Mouse (Mus musculus) heart, embryonic 15.5 days (tissue): Measurements from ENCODE around the gene Lif. TPM values are rescaled to one million over a fixed set of nuclear protein-coding genes. Genes with fewer than 3 reads are reported as not detected.

Experiments used
- ATAC-seq: fragments of 200-750 bp; cut with Nextera tagmentation; replicated peaks from 2 replicates; pipeline ENCODE4 v1.8.0; 2017; ENCODE audit warnings: low read depth, moderate TSS enrichment; ENCODE audit not compliant: insufficient number of reproducible peaks, insufficient read depth, low FRiP score
- H3K27ac ChIP-seq: fragments of 300-500 bp; sonication (generic); 2 replicates; pipeline ENCODE4 v1.5.1; 2015; ENCODE audit warnings: mild to moderate bottlenecking, inconsistent platforms
- H3K27me3 ChIP-seq: fragments of 300-500 bp; sonication (generic); 2 replicates; pipeline ENCODE4 v1.6.1; 2015; ENCODE audit warnings: inconsistent platforms
- H3K36me3 ChIP-seq: fragments of 300-500 bp; sonication (generic); 2 replicates; pipeline ENCODE4 v1.6.1; 2015; ENCODE audit warnings: mild to moderate bottlenecking, inconsistent platforms
- H3K4me1 ChIP-seq: fragments of 300-500 bp; sonication (generic); replicated peaks from 2 replicates; pipeline ENCODE4 v1.6.1; 2015; ENCODE audit warnings: inconsistent platforms
- H3K4me2 ChIP-seq: fragments of 300-500 bp; sonication (generic); 2 replicates; pipeline ENCODE4 v1.6.1; 2015; ENCODE audit warnings: inconsistent platforms, mild to moderate bottlenecking, moderate library complexity
- H3K4me3 ChIP-seq: fragments of 300-500 bp; sonication (generic); 2 replicates; pipeline ENCODE4 v1.5.1; 2015; ENCODE audit warnings: mild to moderate bottlenecking, inconsistent platforms
- H3K9ac ChIP-seq: fragments of 300-500 bp; sonication (generic); 2 replicates; pipeline ENCODE4 v1.6.1; 2015; ENCODE audit warnings: mild to moderate bottlenecking, inconsistent platforms
- H3K9me3 ChIP-seq: fragments of 300-500 bp; sonication (generic); replicated peaks from 2 replicates; pipeline ENCODE4 v1.6.1; 2016; ENCODE audit warnings: inconsistent platforms
- WGBS: fragments of 180-500 bp; shearing (Covaris S2); methylation state at CpG from one replicate; pipeline ENCODE4 v1.1.7; 2015; ENCODE audit warnings: mixed read lengths; 5-methylcytosine and 5-hydroxymethylcytosine counted together
- polyA plus RNA-seq: library from polyadenylated mRNA; unstranded; fragments of >200 nt; fragmentation: Nextera tagmentation; extraction: Ambion mirVana; gene quantifications from 2 replicates; pipeline ENCODE4 v1.2.1, GENCODE M21; 2015

Gene Lif
- polyA plus RNA-seq, 1 experiment from 2014 or later = 0.23 TPM

DNA sequence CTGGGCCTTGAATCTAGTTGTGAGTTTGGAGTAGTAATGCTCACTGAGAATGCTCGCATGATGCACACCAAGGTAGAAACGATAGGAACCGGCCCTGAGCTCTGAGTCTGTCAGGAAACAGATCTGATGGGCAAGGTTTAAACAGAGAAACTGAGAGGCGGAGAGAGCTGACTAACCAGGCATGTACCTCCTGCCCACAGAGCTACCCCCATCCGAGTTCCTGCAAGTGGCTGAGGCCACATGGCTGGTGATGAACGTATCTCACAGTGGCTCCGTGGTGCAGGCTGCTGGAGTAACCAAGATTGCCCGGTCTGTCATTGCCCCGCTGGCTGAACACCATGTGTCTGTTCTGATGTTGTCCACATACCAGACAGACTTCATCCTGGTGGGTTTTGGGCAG lies 37.4 kb upstream of the Lif start:
- no peak overlapping the region for H3K4me3 ChIP-seq
- 0 out of 2 replicates have a peak, but pooled peaks cover under 1% of the 10 kb centered on the region for H3K36me3 ChIP-seq
- 50% methylated on average over 9 of the region's 9 CpGs for WGBS
- H3K9me3 ChIP-seq = no peaks in the 10 kb centered on the region
- H3K4me1 ChIP-seq = peaks cover 36% of the 10 kb centered on the region
- no peak overlapping the region for H3K27ac ChIP-seq
- H3K27me3 ChIP-seq = peaks cover 5% of the 10 kb centered on the region
- H3K4me2 ChIP-seq = no peak overlapping the region
- ATAC-seq = no peak
- H3K9ac ChIP-seq = no peak overlapping the region

DNA sequence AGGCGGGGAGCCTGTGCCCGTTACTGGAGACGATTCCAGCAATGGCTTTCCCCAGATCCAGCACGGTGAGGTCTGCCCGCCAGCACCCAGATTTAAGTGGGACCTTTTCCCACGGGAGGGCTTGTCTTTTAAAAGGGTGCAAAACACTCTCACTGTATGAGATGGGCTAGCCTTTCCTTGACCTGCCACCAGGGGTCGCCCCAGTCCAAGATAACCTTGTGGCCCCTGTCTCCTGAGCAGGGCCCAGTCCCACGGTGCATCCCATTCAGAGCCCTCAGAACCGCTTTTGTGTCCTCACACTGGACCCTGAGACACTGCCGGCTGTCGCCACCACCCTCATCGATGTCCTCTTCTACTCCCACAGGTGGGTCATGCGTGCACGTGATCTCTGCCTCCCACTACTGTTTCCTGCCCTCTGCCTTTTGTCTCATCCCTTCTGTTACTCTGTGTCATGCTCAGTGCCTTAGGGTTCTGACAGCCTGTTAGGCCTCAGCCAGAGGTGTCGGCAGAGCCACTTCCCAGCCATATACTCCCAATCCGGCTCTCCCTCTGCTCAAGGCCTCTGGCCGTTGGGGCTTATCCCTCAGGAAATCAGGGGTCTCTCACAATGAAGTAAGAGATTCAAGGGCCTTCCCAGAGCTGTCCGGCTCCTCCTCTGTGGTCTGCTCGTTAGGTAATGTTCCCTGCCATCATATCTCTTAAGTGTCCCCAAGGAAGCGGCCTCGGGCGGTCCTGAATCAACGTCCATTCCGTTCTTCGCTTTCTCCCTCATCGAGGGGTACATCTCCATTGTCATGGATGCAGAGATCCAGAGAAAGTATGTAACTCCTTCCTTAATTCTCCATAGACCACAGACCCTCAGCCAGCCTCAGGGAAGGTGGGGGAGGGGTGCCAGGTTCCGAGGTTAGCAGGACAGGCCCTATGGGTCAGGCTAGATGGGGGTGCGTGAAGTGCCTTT lies 36.6 kb upstream of the Lif start:
- Histone ChIP-seq H3K27me3 (peaks cover 5% of the 10 kb centered on the region), H3K4me3 (no peak overlapping the region), H3K4me1 (peaks cover 34% of the 10 kb centered on the region), H3K9ac (no peak overlapping the region), H3K36me3 (no peaks in the 10 kb centered on the region), H3K27ac (no peak overlapping the region), H3K9me3 (no peaks in the 10 kb centered on the region), H3K4me2 (no peak overlapping the region)
- 52% methylated on average over 28 of the region's 28 CpGs for WGBS
- ATAC-seq = no peak

DNA sequence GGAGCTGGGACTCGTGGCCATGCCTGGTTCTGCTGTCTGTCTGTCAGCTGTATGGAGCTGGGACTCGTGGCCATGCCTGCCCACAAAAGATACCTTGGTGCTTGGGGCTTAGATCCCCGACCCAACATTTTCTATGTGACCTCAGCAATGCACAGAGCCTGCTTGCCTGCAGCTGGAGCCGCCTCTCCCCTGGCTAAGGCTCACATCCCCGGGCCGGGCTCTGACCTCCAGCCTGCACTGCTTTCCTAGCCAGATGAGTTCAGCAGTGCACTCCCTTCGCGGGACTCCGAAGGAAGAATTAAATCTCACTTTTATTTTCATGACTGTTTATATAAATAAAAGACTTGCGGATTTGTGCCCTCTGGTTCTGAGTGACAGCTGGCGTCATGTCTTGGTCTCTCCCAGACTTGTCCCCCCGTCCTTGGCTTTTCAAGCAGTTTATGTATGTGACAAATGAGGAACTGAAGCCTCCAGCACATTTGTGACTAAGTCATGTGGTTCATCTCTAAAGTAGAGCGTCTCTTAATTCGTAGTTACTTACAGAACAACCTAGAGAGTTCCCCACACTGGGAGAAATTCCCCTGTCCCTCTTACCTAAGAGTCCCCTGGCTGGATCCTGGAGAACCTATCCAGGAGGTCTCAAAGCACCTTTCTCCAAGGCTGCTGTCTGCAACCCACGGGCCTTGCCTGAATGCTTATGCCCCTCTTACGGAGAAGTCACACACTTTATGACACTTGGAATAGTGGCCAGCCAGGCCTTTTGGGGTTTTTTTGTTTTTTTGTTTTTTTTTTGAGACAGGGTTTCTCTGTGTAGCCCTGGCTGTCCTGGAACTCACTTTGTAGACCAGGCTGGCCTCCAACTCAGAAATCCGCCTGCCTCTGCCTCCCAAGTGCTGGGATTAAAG lies 35.1 kb upstream of the Lif start:
- Histone ChIP-seq H3K27ac (no peak overlapping the region), H3K27me3 (peaks cover 5% of the 10 kb centered on the region), H3K9ac (no peak overlapping the region), H3K4me1 (peaks cover 21% of the 10 kb centered on the region), H3K9me3 (no peaks in the 10 kb centered on the region), H3K36me3 (no peaks in the 10 kb centered on the region), H3K4me3 (no peak overlapping the region), H3K4me2 (no peak overlapping the region)
- 73% methylated on average over 17 of the region's 17 CpGs for WGBS
- ATAC-seq = no peak

DNA sequence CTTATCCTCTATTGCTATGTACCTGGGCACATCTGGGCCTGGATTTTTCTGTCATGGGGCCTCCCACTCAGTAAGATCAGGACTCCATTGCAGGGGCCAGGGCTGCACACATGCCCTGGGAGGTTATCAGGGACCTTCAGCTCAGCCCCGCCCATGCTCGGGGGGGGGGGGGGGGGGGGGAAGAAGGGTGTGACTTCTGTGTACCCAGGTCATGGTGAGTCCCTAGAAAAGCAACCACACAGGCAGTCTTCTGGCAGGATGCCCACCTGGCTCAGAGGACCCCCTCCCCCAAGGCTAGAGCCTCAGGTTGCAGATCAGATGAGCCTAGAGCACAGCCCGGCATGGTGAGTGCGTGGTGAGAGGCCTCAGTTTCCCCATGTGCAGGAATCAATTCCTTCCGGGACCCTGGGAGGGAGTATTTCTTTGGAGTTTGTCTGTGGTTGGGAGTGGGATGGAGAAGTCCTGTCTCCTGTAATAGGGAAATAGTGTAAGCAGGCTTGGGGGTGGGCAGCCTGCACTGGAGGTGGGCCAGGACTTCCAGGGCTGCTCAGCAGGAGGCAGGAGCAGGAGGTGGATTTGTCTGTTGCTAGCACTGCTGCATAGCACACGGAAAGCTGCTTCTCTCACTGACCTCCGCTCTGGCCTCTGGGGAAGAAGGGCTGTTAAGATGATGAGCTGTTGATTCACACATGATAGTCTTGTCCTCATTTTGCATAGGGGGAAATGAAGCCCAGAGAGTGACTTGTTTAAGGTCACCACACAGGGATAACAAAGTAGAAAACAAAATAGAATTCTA lies 33.8 kb upstream of the Lif start:
- Histone ChIP-seq H3K4me2 (no peak overlapping the region), H3K27me3 (peaks cover 3% of the 10 kb centered on the region; the same call in 1 of the 2 replicates), H3K9ac (no peak overlapping the region), H3K9me3 (no peaks in the 10 kb centered on the region), H3K4me1 (peaks cover 9% of the 10 kb centered on the region), H3K27ac (no peak overlapping the region), H3K4me3 (no peak overlapping the region), H3K36me3 (no peaks in the 10 kb centered on the region)
- WGBS = 34% methylated on average over 6 of the region's 7 CpGs
- ATAC-seq = no peak

DNA sequence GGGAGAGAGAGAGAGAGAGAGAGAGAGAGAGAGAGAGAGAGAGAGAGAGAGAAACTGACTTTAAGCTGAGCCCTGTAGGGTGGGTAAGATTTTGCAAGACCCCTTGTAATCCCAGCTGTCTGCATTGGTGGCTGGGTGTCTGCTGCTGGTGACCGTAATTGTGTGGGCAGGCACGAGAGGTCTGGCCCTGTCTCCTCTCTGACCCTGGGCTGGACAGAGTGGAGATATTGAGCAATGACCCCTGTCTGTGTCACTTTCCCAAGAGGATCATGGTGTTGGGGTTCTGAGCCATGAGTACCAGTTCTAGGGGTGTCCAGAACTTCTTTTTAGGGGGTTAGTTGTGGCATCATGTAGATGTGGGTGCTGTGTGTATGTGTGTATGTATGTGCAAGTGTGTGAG lies 33.1 kb upstream of the Lif start:
- peaks cover 3% of the 10 kb centered on the region; the same call in 1 of the 2 replicates for H3K27me3 ChIP-seq
- H3K36me3 ChIP-seq = no peaks in the 10 kb centered on the region
- no peak overlapping the region for H3K27ac ChIP-seq
- H3K9me3 ChIP-seq = no peaks in the 10 kb centered on the region
- WGBS = 65% methylated on average over 2 of the region's 2 CpGs
- H3K4me1 ChIP-seq = peaks cover 3% of the 10 kb centered on the region
- ATAC-seq = no peak
- H3K4me3 ChIP-seq = no peak overlapping the region
- H3K9ac ChIP-seq = no peak overlapping the region
- H3K4me2 ChIP-seq = no peak overlapping the region

DNA sequence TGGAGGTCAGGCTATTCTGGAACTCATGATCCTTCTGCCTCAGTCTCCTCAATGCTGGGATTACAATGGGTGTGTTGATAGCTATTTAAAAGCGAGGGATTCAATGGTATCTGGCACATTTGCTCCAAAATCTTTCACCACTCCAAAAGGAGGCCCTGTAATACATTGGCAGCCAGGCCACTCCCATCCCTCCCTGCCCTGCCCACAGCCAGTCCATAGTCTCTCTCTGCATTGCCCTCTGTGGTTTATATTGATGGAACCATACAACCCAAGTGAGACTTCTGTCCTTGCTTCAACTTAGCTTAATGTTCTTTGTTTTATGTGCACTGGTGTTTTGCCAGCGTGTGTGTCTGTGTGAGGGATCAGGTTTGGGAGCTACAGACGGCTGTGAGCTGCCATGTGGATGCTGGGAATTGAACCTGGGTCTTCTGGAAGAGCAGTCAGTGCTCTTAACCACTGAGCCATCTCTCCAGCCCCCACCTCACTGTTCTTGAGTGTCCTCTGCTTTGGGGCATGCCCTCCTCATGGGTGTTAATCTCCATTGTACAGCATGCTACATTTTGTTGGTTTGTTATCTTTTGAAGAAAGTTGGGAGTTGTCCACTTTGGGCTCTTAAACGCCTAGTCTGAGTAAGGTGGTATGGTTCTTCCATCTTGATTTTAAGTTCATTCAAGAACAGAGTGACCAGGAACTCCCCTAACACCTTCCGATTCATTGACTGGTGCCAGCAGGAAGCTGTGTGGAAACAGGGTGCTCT lies 30.6 kb upstream of the Lif start:
- no peak for ATAC-seq
- Histone ChIP-seq H3K27ac (no peak overlapping the region), H3K36me3 (no peaks in the 10 kb centered on the region), H3K4me1 (no peaks in the 10 kb centered on the region), H3K9ac (no peak overlapping the region), H3K9me3 (no peaks in the 10 kb centered on the region), H3K27me3 (no peaks in the 10 kb centered on the region), H3K4me3 (no peak overlapping the region), H3K4me2 (no peak overlapping the region)
- WGBS = 70% methylated on average over 5 of the region's 5 CpGs

DNA sequence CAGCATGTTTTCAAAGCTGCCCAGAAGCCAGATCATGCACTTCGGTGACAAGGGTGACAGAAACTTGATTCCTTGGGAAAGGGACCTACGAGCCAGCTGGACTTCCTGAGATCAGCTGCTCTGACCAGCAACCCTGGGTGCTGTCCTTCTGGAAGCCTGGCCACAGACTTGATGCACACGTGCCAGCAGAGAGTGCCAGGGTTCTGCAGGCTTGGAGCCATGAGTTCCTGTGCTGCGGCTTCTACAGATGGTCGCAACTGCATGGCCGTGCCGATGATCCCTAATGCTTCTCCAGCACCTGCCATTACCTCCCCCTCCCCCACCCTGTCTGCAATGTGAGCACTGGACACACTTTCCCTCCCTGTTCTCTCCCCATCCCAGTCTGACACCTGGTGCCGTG lies 28.9 kb upstream of the Lif start:
- H3K36me3 ChIP-seq = no peaks in the 10 kb centered on the region
- H3K4me3 ChIP-seq = no peak overlapping the region
- no peaks in the 10 kb centered on the region for H3K27me3 ChIP-seq
- H3K4me2 ChIP-seq = no peak overlapping the region
- no peaks in the 10 kb centered on the region for H3K4me1 ChIP-seq
- H3K27ac ChIP-seq = no peak overlapping the region
- 33% methylated on average over 8 of the region's 8 CpGs for WGBS
- ATAC-seq = no peak
- H3K9me3 ChIP-seq = no peaks in the 10 kb centered on the region
- H3K9ac ChIP-seq = no peak overlapping the region

DNA sequence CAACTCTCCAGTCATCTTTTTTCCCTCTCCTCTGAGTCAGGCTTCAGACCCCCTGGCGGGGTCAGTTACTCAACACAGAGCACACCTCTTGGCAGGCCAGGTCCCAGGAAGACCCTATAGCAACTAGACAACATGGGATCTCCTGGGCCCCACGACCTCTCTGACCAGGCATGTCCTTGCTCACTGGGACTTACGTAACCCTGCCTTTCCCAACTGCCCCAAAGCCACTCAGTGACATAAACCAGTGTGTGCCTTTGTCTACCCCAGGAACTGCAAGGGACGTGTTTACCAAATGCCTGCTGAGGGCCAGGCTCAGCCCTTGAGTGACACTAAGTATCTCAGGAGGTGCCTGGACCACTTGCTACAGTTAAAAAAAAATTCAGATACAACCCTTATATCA lies 27.5 kb upstream of the Lif start:
- Histone ChIP-seq H3K9me3 (no peaks in the 10 kb centered on the region), H3K4me1 (no peaks in the 10 kb centered on the region), H3K4me3 (no peak overlapping the region), H3K27ac (no peak overlapping the region), H3K4me2 (no peak overlapping the region), H3K9ac (no peak overlapping the region), H3K36me3 (no peaks in the 10 kb centered on the region), H3K27me3 (no peaks in the 10 kb centered on the region)
- 57% methylated on average over 4 of the region's 4 CpGs for WGBS
- no peak for ATAC-seq

DNA sequence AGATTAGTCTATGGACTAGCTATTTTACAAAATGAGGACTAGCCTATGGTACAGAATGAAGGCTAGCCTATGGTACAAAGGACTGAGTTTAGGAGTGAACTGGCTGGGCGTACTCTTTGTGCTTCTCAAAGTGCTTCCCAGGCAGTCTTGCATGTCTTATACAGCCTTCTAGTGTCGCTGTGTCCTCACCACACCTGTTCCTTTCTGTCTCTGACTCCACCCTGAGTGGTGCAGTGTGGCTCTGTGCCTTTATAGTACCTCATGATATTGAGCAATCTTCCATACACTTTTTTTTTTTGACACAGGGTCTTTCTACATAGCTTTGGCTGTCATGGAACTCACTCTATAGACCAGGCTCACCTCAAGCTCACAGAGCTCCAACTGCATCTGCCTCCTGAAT lies 25.9 kb upstream of the Lif start:
- no peak for ATAC-seq
- H3K9ac ChIP-seq = no peak overlapping the region
- no peak overlapping the region for H3K27ac ChIP-seq
- peaks cover 4% of the 10 kb centered on the region; the same call in 1 of the 2 replicates for H3K4me1 ChIP-seq
- no peaks in the 10 kb centered on the region for H3K27me3 ChIP-seq
- no peaks in the 10 kb centered on the region for H3K9me3 ChIP-seq
- H3K4me3 ChIP-seq = no peak overlapping the region
- H3K4me2 ChIP-seq = no peak overlapping the region
- H3K36me3 ChIP-seq = no peaks in the 10 kb centered on the region
- 89% methylated on average over 2 of the region's 2 CpGs for WGBS

DNA sequence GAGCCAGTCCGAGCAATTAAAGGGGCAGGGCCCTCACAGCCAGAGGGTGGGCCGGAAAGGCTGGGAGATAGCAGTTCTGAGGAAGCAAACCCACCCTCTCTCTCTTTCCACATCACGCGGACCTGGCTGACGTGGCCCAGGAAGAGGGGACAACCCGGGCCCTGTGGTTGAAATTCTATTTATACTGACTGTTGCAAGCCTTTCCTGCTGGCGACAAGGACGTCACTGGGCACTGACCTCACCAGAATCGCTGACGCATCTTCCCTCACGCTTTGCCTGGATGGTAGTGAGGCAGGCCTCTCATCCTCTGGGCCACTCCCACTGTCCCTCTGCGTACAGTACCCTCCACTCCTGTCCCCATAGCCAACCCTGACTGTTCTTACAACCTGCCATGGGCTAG lies 24.7 kb upstream of the Lif start:
- Histone ChIP-seq H3K27me3 (0 out of 2 replicates have a peak, but pooled peaks cover 4% of the 10 kb centered on the region), H3K4me2 (no peak overlapping the region), H3K4me1 (peaks cover 4% of the 10 kb centered on the region; the same call in 1 of the 2 replicates), H3K36me3 (no peaks in the 10 kb centered on the region), H3K4me3 (no peak overlapping the region), H3K27ac (no peak overlapping the region), H3K9me3 (no peaks in the 10 kb centered on the region), H3K9ac (no peak overlapping the region)
- WGBS = 39% methylated on average over 12 of the region's 12 CpGs
- ATAC-seq = peak; percentile 58; the same call in 1 of the 2 replicates
